Mouse (Mus musculus) liver, adult 2 months (tissue): ENCODE data around the gene Arhgef18. TPM values are rescaled to one million over a fixed set of nuclear protein-coding genes. Genes with fewer than 3 reads are reported as not detected.
A peak's percentile ranks its signal among the peaks of the same experiment; 100 is the strongest.

Source experiments
- DNase-seq: peaks from one replicate; pipeline ENCODE4 v3.0.0-alpha.2; 2011; ENCODE audit warnings: low read depth, low spot score; ENCODE audit errors: extremely low read depth
- H3K27ac ChIP-seq: fragments of 200-500 bp; replicated peaks from 2 replicates; pipeline ENCODE4 v1.5.1; 2012; ENCODE audit warnings: low read depth, mild to moderate bottlenecking, control low read depth, inconsistent platforms, low read length; ENCODE audit not compliant: insufficient read depth
- H3K27me3 ChIP-seq: fragments of 200-500 bp; 2 replicates; pipeline ENCODE4 v1.6.1; 2012; ENCODE audit warnings: mild to moderate bottlenecking, moderate library complexity, low read length, inconsistent platforms; ENCODE audit not compliant: control insufficient read depth, insufficient read depth
- H3K36me3 ChIP-seq: fragments of 200-500 bp; 2 replicates; pipeline ENCODE4 v1.6.1; 2012; ENCODE audit warnings: low read length, inconsistent platforms; ENCODE audit not compliant: control insufficient read depth, insufficient read depth
- H3K4me1 ChIP-seq: fragments of 200-500 bp; 2 replicates; pipeline ENCODE4 v1.6.1; 2011; ENCODE audit warnings: low read length; ENCODE audit not compliant: control insufficient read depth, insufficient read depth
- H3K4me3 ChIP-seq: fragments of 200-500 bp; 2 replicates; pipeline ENCODE4 v1.5.1; 2011; ENCODE audit warnings: low read depth, mild to moderate bottlenecking, control low read depth, low read length, moderate library complexity; ENCODE audit not compliant: insufficient read depth
- H3K79me2 ChIP-seq: fragments of 200-500 bp; 2 replicates; pipeline ENCODE4 v1.6.1; 2012; ENCODE audit warnings: inconsistent platforms, mild to moderate bottlenecking, low read length, moderate library complexity; ENCODE audit not compliant: control insufficient read depth, insufficient read depth
- H3K9ac ChIP-seq: fragments of 200-500 bp; 2 replicates; pipeline ENCODE4 v1.6.1; 2012; ENCODE audit warnings: low read depth, mild to moderate bottlenecking, control low read depth, inconsistent platforms, low read length
- CTCF ChIP-seq: fragments of 200-500 bp; IDR thresholded peaks from 2 replicates; pipeline ENCODE4 v1.5.1; 2011; ENCODE audit warnings: low read depth, low read length, control low read depth
- POLR2A ChIP-seq: fragments of 200-500 bp; IDR thresholded peaks from 2 replicates; pipeline ENCODE4 v1.6.1; 2011; ENCODE audit warnings: low read length, control low read depth; ENCODE audit not compliant: insufficient read depth; ENCODE audit errors: extremely low read depth
- WGBS: fragments of 180-500 bp; shearing (Covaris S2); methylation state at CpG from one replicate; pipeline ENCODE4 v1.1.7; 2018; 5-methylcytosine and 5-hydroxymethylcytosine counted together
- polyA plus RNA-seq: library from polyadenylated mRNA; depleted of rRNA; stranded (reverse); fragments of >200 nt; gene quantifications from 2 replicates; pipeline ENCODE4 v1.2.3, GENCODE M21; 2012
- total RNA-seq: library from RNA; depleted of rRNA; stranded (reverse); fragments of >200 nt; gene quantifications from 2 replicates; pipeline ENCODE4 v1.2.3, GENCODE M21; 2014

The Arhgef18 gene
- total and polyA plus RNA-seq, 2 experiments = 9.7 to 15.6 TPM

DNA sequence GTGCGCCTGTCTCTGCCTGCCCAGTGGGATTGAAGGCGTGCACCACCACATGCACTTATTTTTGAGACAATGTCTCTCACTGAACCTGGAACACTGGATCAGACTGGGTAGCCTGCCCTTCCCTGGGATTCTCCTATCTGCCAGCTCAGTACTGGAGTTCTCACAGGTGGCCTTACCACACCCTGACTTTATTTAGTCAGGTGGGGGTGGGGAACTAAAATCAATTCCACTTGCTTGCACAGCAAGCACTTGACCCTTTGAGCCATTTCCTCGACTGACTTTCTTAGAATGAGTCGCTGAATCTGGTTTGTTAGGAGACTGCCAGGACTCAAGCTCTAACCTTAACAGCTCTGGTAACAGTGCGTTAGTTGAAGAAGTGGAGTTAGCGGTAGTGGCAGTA lies 40.1 kb upstream of the Arhgef18 start:
- TF ChIP-seq POLR2A = no peak
- no peak for TF ChIP-seq CTCF
- Histone ChIP-seq H3K9ac (no peak overlapping the region), H3K79me2 (no peaks in the 10 kb centered on the region), H3K36me3 (no peaks in the 10 kb centered on the region), H3K27ac (no peak overlapping the region), H3K4me1 (peaks cover 13% of the 10 kb centered on the region), H3K27me3 (no peaks in the 10 kb centered on the region), H3K4me3 (no peak overlapping the region)
- DNase-seq = peak; percentile 51
- WGBS = 51% methylated on average over 6 of the region's 6 CpGs

DNA sequence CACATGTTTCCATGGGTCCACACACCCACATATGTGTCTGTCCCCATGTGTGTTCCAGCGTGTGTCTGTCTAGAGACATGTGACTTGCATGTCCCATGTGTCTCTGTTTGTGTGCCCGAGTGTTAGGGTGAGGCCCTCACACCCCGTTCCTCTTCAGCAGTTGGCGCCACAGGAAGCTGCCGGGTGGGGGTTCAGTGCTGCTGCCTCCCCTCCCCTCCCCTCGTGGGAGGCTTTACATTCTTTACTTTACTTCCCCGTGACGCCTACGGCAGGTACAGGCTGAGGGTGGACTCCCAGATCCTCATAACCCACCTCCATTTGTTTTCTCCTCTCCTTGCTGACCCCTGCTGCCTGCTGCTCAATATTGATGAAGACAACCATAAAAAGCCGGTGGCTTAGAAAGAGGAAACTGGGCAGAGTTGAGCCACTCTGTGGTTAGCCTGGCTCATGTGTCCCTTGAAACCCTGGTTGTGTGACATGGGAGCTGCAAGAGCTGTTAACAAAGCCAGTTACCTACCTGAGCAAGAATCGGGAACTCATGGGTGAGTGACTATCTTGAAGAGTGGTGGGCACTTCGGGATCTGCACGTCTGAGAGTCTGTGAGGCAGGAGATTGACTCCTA lies 39.5 kb upstream of the Arhgef18 start, which contains the start of gene A430078G23Rik:
TSS of gene A430078G23Rik (plus strand) at position 227 of the 622 bp plus-strand sequence.
- Histone ChIP-seq H3K27me3 (no peaks in the 10 kb centered on the region), H3K4me3 (no peak within 1 kb of the TSS; the same call in 1 of the 2 replicates), H3K79me2 (no peaks in the 10 kb centered on the region), H3K36me3 (no peaks in the 10 kb centered on the region), H3K27ac (no peak within 1 kb of the TSS), H3K4me1 (peaks cover 9% of the 10 kb centered on the region), H3K9ac (no peak within 1 kb of the TSS)
- no peak for TF ChIP-seq POLR2A
- DNase-seq = no peak
- 67% methylated on average over 13 of the region's 13 CpGs for WGBS

DNA sequence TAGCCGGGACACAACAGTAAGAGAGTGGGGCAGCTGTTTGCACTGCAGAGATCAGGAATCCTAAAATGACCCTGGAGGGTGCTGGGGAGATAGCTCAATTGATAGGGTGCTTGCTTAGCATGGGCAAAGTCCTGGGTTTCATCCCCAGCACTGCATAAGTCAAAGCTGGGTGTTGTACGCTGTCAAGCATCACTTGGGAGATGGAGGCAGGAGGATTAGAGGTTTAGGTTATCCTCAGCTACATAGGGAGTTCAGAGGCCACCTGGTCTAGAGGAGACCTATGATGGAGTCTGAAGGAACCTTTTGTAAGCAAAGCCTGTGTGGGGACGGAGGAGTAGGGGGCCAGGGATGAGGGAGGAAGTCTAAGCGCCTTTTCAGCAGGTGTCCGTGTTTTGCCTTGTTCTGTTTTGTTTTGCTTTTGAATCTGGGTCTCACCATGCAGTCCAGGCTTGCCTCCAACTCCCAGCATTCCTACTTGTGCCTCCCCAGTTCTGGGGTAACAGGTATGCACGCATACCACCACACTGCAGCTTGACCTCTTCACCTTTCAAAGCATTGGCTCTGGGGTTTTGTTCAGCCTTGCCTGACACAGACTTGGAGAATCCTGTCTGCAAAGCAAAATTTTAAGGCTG lies 38.9 kb upstream of the Arhgef18 start:
- no peaks in the 10 kb centered on the region for H3K27me3 ChIP-seq
- no peak overlapping the region; the same call in 1 of the 2 replicates for H3K4me3 ChIP-seq
- no peak overlapping the region for H3K9ac ChIP-seq
- TF ChIP-seq CTCF = no peak
- TF ChIP-seq POLR2A = no peak
- H3K27ac ChIP-seq = no peak overlapping the region
- DNase-seq = no peak
- peaks cover 7% of the 10 kb centered on the region for H3K4me1 ChIP-seq
- H3K79me2 ChIP-seq = no peaks in the 10 kb centered on the region
- 83% methylated on average over 6 of the region's 6 CpGs for WGBS
- H3K36me3 ChIP-seq = no peaks in the 10 kb centered on the region

DNA sequence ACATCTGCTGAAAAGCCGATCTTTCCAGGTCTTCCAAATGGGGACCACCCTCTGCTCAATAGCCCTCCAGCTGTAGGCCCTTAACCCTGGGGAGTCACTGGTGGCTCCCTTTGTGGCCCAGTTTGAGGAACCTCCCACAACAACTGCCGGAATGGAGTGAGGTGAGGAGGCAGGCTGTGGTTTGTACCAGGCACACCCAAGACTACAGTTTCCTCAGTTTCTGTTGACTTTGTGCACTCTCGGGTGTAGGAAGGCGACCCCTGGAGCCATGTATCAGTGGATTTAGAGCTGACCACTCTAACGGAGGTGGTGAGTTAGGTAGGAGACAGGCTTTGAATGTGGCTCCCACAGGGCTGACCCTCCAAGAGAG lies 38.4 kb upstream of the Arhgef18 start:
- no peak overlapping the region for H3K9ac ChIP-seq
- no peak overlapping the region for H3K4me3 ChIP-seq
- H3K27ac ChIP-seq = no peak overlapping the region
- no peak for DNase-seq
- TF ChIP-seq CTCF (no peak), POLR2A (no peak)
- H3K36me3 ChIP-seq = no peaks in the 10 kb centered on the region
- 85% methylated on average over 5 of the region's 5 CpGs for WGBS
- peaks cover 7% of the 10 kb centered on the region for H3K4me1 ChIP-seq
- H3K79me2 ChIP-seq = no peaks in the 10 kb centered on the region
- H3K27me3 ChIP-seq = no peaks in the 10 kb centered on the region

DNA sequence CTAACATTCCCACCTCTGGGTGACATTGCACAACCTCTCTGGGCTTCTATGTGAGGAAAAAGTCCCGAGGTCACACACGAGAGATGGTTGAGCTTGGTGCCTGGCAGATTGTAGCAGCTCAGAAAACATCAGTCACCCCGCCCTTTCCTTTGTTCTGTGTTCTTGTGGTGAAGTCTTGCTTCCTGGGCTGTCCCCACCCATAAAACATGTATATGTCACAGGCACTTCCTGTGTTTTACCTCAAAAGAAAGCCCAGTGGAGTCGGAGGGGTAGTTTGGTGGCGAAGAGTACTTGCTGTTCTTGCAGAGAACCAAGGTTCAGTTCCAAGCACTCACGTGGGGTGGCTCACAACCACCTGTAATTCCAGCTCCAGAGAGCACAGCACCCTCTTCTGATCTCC lies 37.2 kb upstream of the Arhgef18 start:
- Histone ChIP-seq H3K27ac (no peak overlapping the region), H3K36me3 (no peaks in the 10 kb centered on the region), H3K4me1 (peaks cover 7% of the 10 kb centered on the region), H3K9ac (no peak overlapping the region), H3K4me3 (no peak overlapping the region), H3K79me2 (no peaks in the 10 kb centered on the region), H3K27me3 (no peaks in the 10 kb centered on the region)
- DNase-seq = no peak
- WGBS = 79% methylated on average over 6 of the region's 6 CpGs
- no peak for TF ChIP-seq POLR2A
- no peak for TF ChIP-seq CTCF

DNA sequence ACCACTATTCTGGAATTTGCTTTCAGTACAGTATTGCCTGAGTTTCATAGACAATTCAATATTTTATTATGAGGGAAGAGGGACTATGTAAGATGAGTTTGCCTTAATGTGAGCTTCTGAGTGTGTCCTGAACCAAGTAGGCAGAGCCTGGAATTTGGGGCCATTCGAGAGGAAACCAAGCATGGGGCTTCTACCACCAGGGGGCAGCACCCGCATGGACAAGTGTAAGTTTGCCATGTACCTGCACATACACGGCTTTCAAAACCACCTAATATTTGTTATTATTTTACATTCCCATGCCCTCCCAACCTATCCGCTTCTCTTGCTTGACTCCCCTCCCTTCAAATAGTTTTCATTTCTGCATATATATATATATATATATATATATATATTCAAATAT lies 34.7 kb upstream of the Arhgef18 start:
- no peaks in the 10 kb centered on the region for H3K79me2 ChIP-seq
- H3K36me3 ChIP-seq = no peaks in the 10 kb centered on the region
- peak; percentile 57 for DNase-seq

More for the DNA sequence above, 34.7 kb upstream of the Arhgef18 start:
- Histone ChIP-seq H3K9ac (no peak overlapping the region), H3K27ac (no peak overlapping the region), H3K27me3 (no peaks in the 10 kb centered on the region), H3K4me3 (no peak overlapping the region), H3K4me1 (peaks cover 4% of the 10 kb centered on the region)
- WGBS = 10% methylated on average over 4 of the region's 4 CpGs
- TF ChIP-seq POLR2A = no peak
- peak; percentile 92 for TF ChIP-seq CTCF
